Mouse (Mus musculus): ENCODE data around the gene Bag5.
"Not testable (repeated sequence)": the region's sequence is repeated elsewhere in the genome, so short reads cannot be mapped to it uniquely, and the experiment has no call there.

Gene Bag5

GRCm38 (mm10) chr12:111674850-111675486 is 38.1 kb downstream of the Bag5 start:
- DNase-seq (ENCODE audit: low spot score in 2 of 2), result no peak

GRCm38 (mm10) chr12:111672581-111672980 is 40.5 kb downstream of the Bag5 start:
- DNase-seq (ENCODE audit: low spot score in 2 of 2), result no peak

- peak; percentile 43 to 67 for DNase-seq (ENCODE audit: low spot score in 2 of 2)
Measured at GRCm38 (mm10) chr12:111672176-111672575, 40.9 kb downstream of the Bag5 start, which contains the start of gene Ckb. Ckb (minus strand) TSS chr12:111672338.

- peak in 1 of 2 experiments; percentile 69 for DNase-seq (ENCODE audit: low spot score in 2 of 2)
Measured at GRCm38 (mm10) chr12:111671431-111671902, 41.6 kb downstream of the Bag5 start.

GRCm38 (mm10) chr12:111670976-111671375 is 42.1 kb downstream of the Bag5 start:
- no peak for DNase-seq (ENCODE audit: low spot score in 2 of 2)

- peak in 1 of 2 experiments; percentile 64 for DNase-seq (ENCODE audit: low spot score in 2 of 2)
Measured at GRCm38 (mm10) chr12:111670371-111670971, 42.6 kb downstream of the Bag5 start.

- DNase-seq (ENCODE audit: low spot score in 2 of 2), result no peak
Measured at GRCm38 (mm10) chr12:111669961-111670360, 43.1 kb downstream of the Bag5 start.

GRCm38 (mm10) chr12:111669000-111669788 is 43.9 kb downstream of the Bag5 start:
- DNase-seq (ENCODE audit: low spot score in 2 of 2), result no peak

GRCm38 (mm10) chr12:111668457-111668912 is 44.6 kb downstream of the Bag5 start:
- DNase-seq (ENCODE audit: low spot score in 2 of 2), result peak; percentile 88 to 97

GRCm38 (mm10) chr12:111667421-111667820 is 45.6 kb downstream of the Bag5 start:
- no peak for DNase-seq (ENCODE audit: low spot score in 2 of 2)

- no peak for DNase-seq (ENCODE audit: low spot score in 2 of 2)
Measured at GRCm38 (mm10) chr12:111666380-111666779, 46.7 kb downstream of the Bag5 start.

GRCm38 (mm10) chr12:111665041-111665880 is 47.8 kb downstream of the Bag5 start:
- DNase-seq (ENCODE audit: low spot score in 2 of 2), result no peak

- DNase-seq (ENCODE audit: low spot score in 2 of 2), result no peak
Measured at GRCm38 (mm10) chr12:111664144-111664634, 48.9 kb downstream of the Bag5 start.

GRCm38 (mm10) chr12:111663228-111664143 is 49.6 kb downstream of the Bag5 start:
- peak in 1 of 2 experiments; percentile 60 for DNase-seq (ENCODE audit: low spot score in 2 of 2)

- not testable (repeated sequence) for DNase-seq (ENCODE audit: low spot score in 2 of 2)
Measured at GRCm38 (mm10) chr12:111661554-111661953, 51.5 kb downstream of the Bag5 start.

GRCm38 (mm10) chr12:111660628-111661027 is 52.4 kb downstream of the Bag5 start:
- no peak for DNase-seq (ENCODE audit: low spot score in 2 of 2)
